Mouse (Mus musculus) heart, embryonic 14.5 days (tissue): ENCODE measurements at regions not wholly inside any gene's neighbourhood (a gene's known extent, or its start where the extent isn't known, plus 50 kb on each side); places are given as distances from the start of the nearest gene placed in this dataset.

Source experiments
- ATAC-seq: fragments of 200-750 bp; cut with Nextera tagmentation; 2 replicates; pipeline ENCODE4 v1.8.0; 2017; ENCODE audit warnings: low read depth, moderate TSS enrichment; ENCODE audit not compliant: insufficient number of reproducible peaks, insufficient read depth, low FRiP score
- H3K27ac ChIP-seq, 2 experiments: fragments of 200-500 bp in 1 of 2; fragments of 300-500 bp in 1 of 2; sonication (generic) in 1 of 2; replicated peaks in 1 of 2; 2 replicates each; pipeline ENCODE4 v1.5.1; 2012 to 2014; ENCODE audit warnings: low read depth in 2 of 2, low read length in 2 of 2, control low read depth in 1 of 2, mild to moderate bottlenecking in 1 of 2, mixed read lengths in 1 of 2; ENCODE audit not compliant: control insufficient read depth in 1 of 2, insufficient read depth in 1 of 2
- H3K27me3 ChIP-seq: fragments of 300-500 bp; sonication (generic); 2 replicates; pipeline ENCODE4 v1.6.1; 2014; ENCODE audit warnings: mild to moderate bottlenecking, low read length, control low read depth; ENCODE audit not compliant: control insufficient read depth, insufficient read depth
- H3K36me3 ChIP-seq: fragments of 300-500 bp; sonication (generic); 2 replicates; pipeline ENCODE4 v1.6.1; 2014; ENCODE audit warnings: mild to moderate bottlenecking, control low read depth, low read length, mixed read lengths; ENCODE audit not compliant: control insufficient read depth, insufficient read depth
- H3K4me1 ChIP-seq, 2 experiments: fragments of 200-500 bp in 1 of 2; fragments of 300-500 bp in 1 of 2; sonication (generic) in 1 of 2; 2 replicates each; pipeline ENCODE4 v1.6.1; 2012 to 2014; ENCODE audit warnings: low read length in 2 of 2, control low read depth in 1 of 2, mixed read lengths in 1 of 2; ENCODE audit not compliant: control insufficient read depth in 2 of 2, insufficient read depth in 2 of 2
- H3K4me2 ChIP-seq: fragments of 300-500 bp; sonication (generic); 2 replicates; pipeline ENCODE4 v1.6.1; 2014; ENCODE audit warnings: mild to moderate bottlenecking, low read length
- H3K4me3 ChIP-seq, 2 experiments: fragments of 200-500 bp in 1 of 2; fragments of 300-500 bp in 1 of 2; sonication (generic) in 1 of 2; 2 replicates each; pipeline ENCODE4 v1.5.1; 2012 to 2014; ENCODE audit warnings: low read length in 2 of 2, mild to moderate bottlenecking in 2 of 2, control low read depth in 1 of 2, low read depth in 1 of 2, moderate library complexity in 1 of 2; ENCODE audit not compliant: control insufficient read depth in 1 of 2, insufficient read depth in 1 of 2
- H3K9ac ChIP-seq: fragments of 300-500 bp; sonication (generic); 2 replicates; pipeline ENCODE4 v1.6.1; 2014; ENCODE audit warnings: mild to moderate bottlenecking, low read length
- H3K9me3 ChIP-seq: fragments of 300-500 bp; sonication (generic); 2 replicates; pipeline ENCODE4 v1.6.1; 2016; ENCODE audit warnings: low read length, control low read depth; ENCODE audit not compliant: control insufficient read depth
- WGBS: fragments of 180-500 bp; shearing (Covaris S2); extraction: QIAGEN DNeasy Blood & Tissue Kit; methylation state at CpG from one replicate; pipeline ENCODE4 v1.1.7; 2014; 5-methylcytosine and 5-hydroxymethylcytosine counted together

GRCm38 (mm10) chr13:112058771-112059170 lies 229.5 kb upstream of the Ankrd55 start:
- 70% methylated on average over 6 of the region's 6 CpGs for WGBS
- Histone ChIP-seq H3K27ac (no peak overlapping the region), H3K9me3 (no peaks in the 10 kb centered on the region), H3K36me3 (no peaks in the 10 kb centered on the region), H3K4me3 (no peak overlapping the region), H3K4me2 (no peak overlapping the region), H3K27me3 (no peaks in the 10 kb centered on the region), H3K9ac (no peak overlapping the region), H3K4me1 (peaks cover 4 to 13% of the 10 kb centered on the region in 2 experiments; a peak in 3 of 4 replicates)
- ATAC-seq: no peak

DNA sequence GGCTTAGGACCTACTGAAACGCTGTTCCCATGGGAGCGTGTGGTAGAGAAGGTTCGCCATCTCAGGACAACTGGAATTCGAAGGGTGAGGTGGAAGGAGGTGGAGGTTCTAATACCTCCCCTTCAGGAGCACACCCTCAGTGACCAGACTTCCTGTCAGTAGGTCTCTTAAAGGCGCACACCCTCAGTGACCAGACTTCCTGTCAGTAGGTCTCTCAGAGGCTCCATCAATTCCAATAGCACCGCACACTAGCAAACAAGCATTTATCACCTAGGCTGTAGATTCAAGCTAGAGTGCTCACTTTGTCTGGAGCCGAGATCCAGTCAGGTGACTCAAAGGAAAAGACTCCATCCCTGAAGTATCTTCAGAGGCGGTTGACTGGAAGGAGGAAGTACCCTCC lies 226.2 kb upstream of the Ankrd55 start:
- peaks cover 7 to 18% of the 10 kb centered on the region in 2 experiments; a peak in 3 of 4 replicates for H3K4me1 ChIP-seq
- H3K27ac ChIP-seq: no peak overlapping the region
- ATAC-seq: no peak
- no peak overlapping the region for H3K4me3 ChIP-seq
- 80% methylated on average over 8 of the region's 8 CpGs for WGBS
- H3K9me3 ChIP-seq: no peaks in the 10 kb centered on the region
- H3K27me3 ChIP-seq: no peaks in the 10 kb centered on the region
- H3K4me2 ChIP-seq: no peak overlapping the region
- H3K36me3 ChIP-seq: no peaks in the 10 kb centered on the region
- no peak overlapping the region for H3K9ac ChIP-seq

DNA sequence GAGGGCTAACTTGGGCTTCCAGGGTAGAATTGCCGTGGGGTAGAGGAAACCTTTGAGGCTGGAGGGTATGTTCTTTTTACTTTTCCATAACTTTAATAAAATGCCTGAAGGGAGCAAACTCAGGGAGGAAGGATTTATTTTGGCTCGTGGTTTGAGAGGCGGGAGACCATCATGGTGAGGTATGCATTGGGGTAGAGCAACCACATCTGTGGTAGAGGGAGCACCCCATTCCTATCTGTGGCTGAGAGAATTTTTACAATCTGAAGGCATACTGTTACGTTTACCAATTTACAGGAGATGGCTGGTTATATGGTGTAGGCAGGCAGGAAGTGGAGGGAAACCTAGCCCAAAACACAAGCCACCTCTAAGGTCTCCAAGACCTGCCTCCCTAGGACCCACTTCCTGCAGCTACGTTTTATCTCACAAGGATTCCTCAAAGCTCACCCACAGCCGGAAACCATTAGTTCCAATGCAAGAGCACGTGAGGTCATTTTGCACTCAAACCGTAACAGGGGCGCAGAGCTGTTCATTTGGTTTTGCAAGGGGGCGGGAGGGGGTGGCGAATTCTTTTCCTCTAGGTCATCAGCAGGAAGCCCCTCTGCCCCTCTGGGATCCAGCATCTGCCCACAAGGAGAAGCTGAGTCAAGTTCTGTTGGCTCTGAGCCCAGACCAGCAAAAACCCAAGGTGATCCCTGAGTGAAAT lies 224.7 kb upstream of the Ankrd55 start:
- 43% methylated on average over 11 of the region's 11 CpGs for WGBS
- Histone ChIP-seq H3K9me3 (no peaks in the 10 kb centered on the region), H3K4me2 (no peak overlapping the region), H3K27me3 (no peaks in the 10 kb centered on the region), H3K27ac (no peak overlapping the region), H3K36me3 (no peaks in the 10 kb centered on the region), H3K4me3 (no peak overlapping the region), H3K4me1 (peaks cover 9 to 14% of the 10 kb centered on the region in 2 experiments; a peak in 3 of 4 replicates), H3K9ac (no peak overlapping the region)
- no peak for ATAC-seq

DNA sequence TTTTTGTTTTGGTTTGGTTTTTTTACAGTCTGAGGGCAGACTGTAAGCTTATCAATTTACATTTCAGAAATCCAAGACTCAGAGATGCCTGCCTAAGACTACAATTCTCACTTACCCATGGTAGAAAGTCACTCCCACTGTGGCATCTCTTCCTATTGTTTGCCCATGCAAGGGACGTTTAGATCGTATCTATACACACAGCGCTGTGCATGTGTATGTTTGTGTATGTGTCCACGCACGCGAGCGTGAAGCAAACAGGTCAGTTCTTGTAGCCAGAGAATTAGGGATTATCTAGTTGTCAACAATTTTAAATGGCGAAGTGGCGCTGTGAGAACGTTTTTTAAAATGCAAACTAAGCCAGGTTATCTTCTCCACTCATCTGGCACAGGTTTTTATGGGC lies 223.6 kb upstream of the Ankrd55 start:
- 84% methylated on average over 10 of the region's 10 CpGs for WGBS
- Histone ChIP-seq H3K9ac (no peak overlapping the region), H3K4me1 (peaks cover 9 to 14% of the 10 kb centered on the region in 2 experiments; a peak in 3 of 4 replicates), H3K27ac (no peak overlapping the region), H3K9me3 (no peaks in the 10 kb centered on the region), H3K4me3 (no peak overlapping the region), H3K27me3 (no peaks in the 10 kb centered on the region), H3K4me2 (no peak overlapping the region), H3K36me3 (no peaks in the 10 kb centered on the region)
- no peak for ATAC-seq

- ATAC-seq: no peak
- Histone ChIP-seq H3K4me2 (no peak overlapping the region), H3K9ac (no peak overlapping the region), H3K4me3 (no peak overlapping the region), H3K4me1 (peaks cover 9 to 14% of the 10 kb centered on the region in 2 experiments; a peak in 3 of 4 replicates), H3K27ac (no peak overlapping the region), H3K27me3 (no peaks in the 10 kb centered on the region), H3K36me3 (no peaks in the 10 kb centered on the region), H3K9me3 (no peaks in the 10 kb centered on the region)
- 73% methylated on average over 20 of the region's 20 CpGs for WGBS
Measured at GRCm38 (mm10) chr13:112067066-112067847, 221.0 kb upstream of the Ankrd55 start.

- WGBS: 83% methylated on average over 4 of the region's 4 CpGs
- Histone ChIP-seq H3K4me3 (no peak overlapping the region), H3K4me2 (no peak overlapping the region), H3K4me1 (peaks cover 0 to 3% of the 10 kb centered on the region in 2 experiments; a peak in 1 of 4 replicates), H3K9ac (no peak overlapping the region), H3K27ac (no peak overlapping the region), H3K36me3 (no peaks in the 10 kb centered on the region), H3K27me3 (no peaks in the 10 kb centered on the region), H3K9me3 (no peaks in the 10 kb centered on the region)
- no peak for ATAC-seq
Measured at GRCm38 (mm10) chr13:112070757-112071156, 217.5 kb upstream of the Ankrd55 start.

DNA sequence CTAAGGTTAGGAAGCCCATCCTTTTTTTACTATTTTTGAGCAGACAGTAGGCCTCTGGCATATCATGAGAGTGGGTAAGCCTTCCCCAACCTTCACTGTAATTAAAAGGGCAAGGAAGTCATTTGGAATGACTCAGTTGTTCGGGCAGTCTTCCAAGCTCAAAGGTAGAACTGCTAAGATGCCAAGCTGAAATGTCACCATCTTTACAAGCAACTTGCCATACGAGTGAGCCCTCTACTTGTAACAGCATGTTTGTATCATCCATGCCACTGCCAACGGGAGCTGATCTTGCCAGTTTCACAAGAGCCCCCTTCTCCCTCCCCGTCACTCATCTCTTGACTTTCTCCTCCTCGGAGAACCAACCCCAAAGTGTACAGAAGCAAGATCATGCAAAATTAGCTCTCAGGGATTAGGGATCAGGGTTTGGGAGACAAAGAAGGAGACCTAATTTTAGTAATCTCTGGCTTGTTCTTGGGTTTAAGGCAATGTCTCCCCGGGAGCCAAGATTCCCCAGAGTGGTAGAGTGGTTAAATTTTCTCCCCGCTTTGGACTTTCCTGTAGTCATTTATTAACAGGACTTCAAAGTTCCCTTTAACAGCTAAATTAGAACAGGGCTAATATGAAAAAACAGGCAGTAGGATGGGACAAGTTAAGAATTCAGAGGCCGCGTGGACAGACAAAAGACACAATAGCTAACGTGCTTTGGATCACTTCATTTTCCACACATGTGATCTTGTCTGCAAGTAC lies 216.9 kb upstream of the Ankrd55 start:
- WGBS: 86% methylated on average over 10 of the region's 10 CpGs
- H3K9me3 ChIP-seq: no peaks in the 10 kb centered on the region

More for the DNA sequence above, 216.9 kb upstream of the Ankrd55 start:
- no peak for ATAC-seq
- no peaks in the 10 kb centered on the region for H3K27me3 ChIP-seq
- no peak overlapping the region for H3K27ac ChIP-seq
- H3K9ac ChIP-seq: no peak overlapping the region
- peaks cover 0 to 3% of the 10 kb centered on the region in 2 experiments; a peak in 1 of 4 replicates for H3K4me1 ChIP-seq
- H3K36me3 ChIP-seq: no peaks in the 10 kb centered on the region
- H3K4me2 ChIP-seq: no peak overlapping the region
- no peak overlapping the region for H3K4me3 ChIP-seq
